Mouse (Mus musculus) ovary, postnatal 10 days (tissue): ENCODE data around the gene D930048N14Rik.
"Not testable (repeated sequence)": the region's sequence is repeated elsewhere in the genome, so short reads cannot be mapped to it uniquely, and the experiment has no call there.

Experiments
- DNase-seq: peaks from one replicate; pipeline ENCODE4 v3.0.0; 2022; ENCODE audit warnings: low spot score

Gene D930048N14Rik

GRCm38 (mm10) chr11:51653736-51654135, 3.0 kb downstream of the D930048N14Rik start:
- no peak for DNase-seq

- DNase-seq = no peak
These were observed 4.1 kb downstream of the D930048N14Rik start for GRCm38 (mm10) chr11:51654891-51655290.

GRCm38 (mm10) chr11:51656798-51657521, 6.2 kb downstream of the D930048N14Rik start:
- DNase-seq = no peak

GRCm38 (mm10) chr11:51658291-51658690, 7.5 kb downstream of the D930048N14Rik start:
- no peak for DNase-seq

- no peak for DNase-seq
These were observed 8.0 kb downstream of the D930048N14Rik start for GRCm38 (mm10) chr11:51658705-51659104.

- no peak for DNase-seq
These were observed 11.2 kb downstream of the D930048N14Rik start for GRCm38 (mm10) chr11:51661867-51662365.

- no peak for DNase-seq
These were observed 11.9 kb downstream of the D930048N14Rik start for GRCm38 (mm10) chr11:51662632-51663031.

GRCm38 (mm10) chr11:51664747-51665146, 14.0 kb downstream of the D930048N14Rik start:
- not testable (repeated sequence) for DNase-seq

- DNase-seq = no peak
These were observed 20.1 kb downstream of the D930048N14Rik start for GRCm38 (mm10) chr11:51670846-51671245.

GRCm38 (mm10) chr11:51671376-51671775, 20.6 kb downstream of the D930048N14Rik start:
- DNase-seq = no peak

- DNase-seq = no peak
These were observed 22.5 kb downstream of the D930048N14Rik start for GRCm38 (mm10) chr11:51673291-51673690.

GRCm38 (mm10) chr11:51675386-51675785, 24.6 kb downstream of the D930048N14Rik start:
- DNase-seq = no peak

- no peak for DNase-seq
These were observed 27.1 kb downstream of the D930048N14Rik start for GRCm38 (mm10) chr11:51677737-51678418.

GRCm38 (mm10) chr11:51679466-51679865, 28.7 kb downstream of the D930048N14Rik start:
- no peak for DNase-seq

GRCm38 (mm10) chr11:51681324-51681975, 30.7 kb downstream of the D930048N14Rik start:
- DNase-seq = peak; percentile 70

GRCm38 (mm10) chr11:51681976-51682374, 31.2 kb downstream of the D930048N14Rik start:
- DNase-seq = no peak

- DNase-seq = peak; percentile 98
These were observed 37.9 kb downstream of the D930048N14Rik start, which contains the start of gene 0610009B22Rik for GRCm38 (mm10) chr11:51688330-51689328. Gene 0610009B22Rik, minus strand, starts transcription at chr11:51688874.

GRCm38 (mm10) chr11:51689343-51689742, 38.6 kb downstream of the D930048N14Rik start:
- DNase-seq = no peak

- not testable (repeated sequence) for DNase-seq
These were observed 39.8 kb downstream of the D930048N14Rik start for GRCm38 (mm10) chr11:51690597-51690996.

GRCm38 (mm10) chr11:51694984-51695383, 44.2 kb downstream of the D930048N14Rik start:
- no peak for DNase-seq

GRCm38 (mm10) chr11:51702831-51703230, 52.1 kb downstream of the D930048N14Rik start:
- no peak for DNase-seq
